Mouse (Mus musculus): Measurements from ENCODE around the gene Cdh16.
"Not testable (repeated sequence)": the region's sequence is repeated elsewhere in the genome, so short reads cannot be mapped to it uniquely, and the experiment has no call there.

The Cdh16 gene

GRCm38 (mm10) chr8:104624161-104624560, at the start of gene Cdh16:
Gene Cdh16 (minus strand): TSS chr8:104624396.
- ATAC-seq (ENCODE audit: insufficient number of reproducible peaks, low FRiP score, low TSS enrichment), result no peak

- ATAC-seq (ENCODE audit: insufficient number of reproducible peaks, low FRiP score, low TSS enrichment), result no peak
Observed at GRCm38 (mm10) chr8:104655614-104656013, 31.4 kb upstream of the Cdh16 start.

- peak; percentile 95 for ATAC-seq (ENCODE audit: insufficient number of reproducible peaks, low FRiP score, low TSS enrichment)
Observed at GRCm38 (mm10) chr8:104654984-104655383, 30.8 kb upstream of the Cdh16 start.

GRCm38 (mm10) chr8:104644187-104644586, 20.0 kb upstream of the Cdh16 start:
- not testable (repeated sequence) for ATAC-seq (ENCODE audit: insufficient number of reproducible peaks, low FRiP score, low TSS enrichment)

- no peak for ATAC-seq (ENCODE audit: insufficient number of reproducible peaks, low FRiP score, low TSS enrichment)
Observed at GRCm38 (mm10) chr8:104642324-104642654, 18.1 kb upstream of the Cdh16 start.

GRCm38 (mm10) chr8:104641426-104642323, 17.5 kb upstream of the Cdh16 start, which contains the start of gene Ciao2b:
Gene Ciao2b (minus strand): TSS chr8:104641965.
- peak; percentile 96 for ATAC-seq (ENCODE audit: insufficient number of reproducible peaks, low FRiP score, low TSS enrichment)

GRCm38 (mm10) chr8:104640831-104641370, 16.7 kb upstream of the Cdh16 start:
- no peak for ATAC-seq (ENCODE audit: insufficient number of reproducible peaks, low FRiP score, low TSS enrichment)

- ATAC-seq (ENCODE audit: insufficient number of reproducible peaks, low FRiP score, low TSS enrichment), result no peak
Observed at GRCm38 (mm10) chr8:104640241-104640640, 16.0 kb upstream of the Cdh16 start.

GRCm38 (mm10) chr8:104638010-104638409, 13.8 kb upstream of the Cdh16 start:
- ATAC-seq (ENCODE audit: insufficient number of reproducible peaks, low FRiP score, low TSS enrichment), result no peak

- ATAC-seq (ENCODE audit: insufficient number of reproducible peaks, low FRiP score, low TSS enrichment), result no peak
Observed at GRCm38 (mm10) chr8:104635004-104635710, 11.0 kb upstream of the Cdh16 start.

- ATAC-seq (ENCODE audit: insufficient number of reproducible peaks, low FRiP score, low TSS enrichment), result no peak
Observed at GRCm38 (mm10) chr8:104633156-104633744, 9.1 kb upstream of the Cdh16 start.

- ATAC-seq (ENCODE audit: insufficient number of reproducible peaks, low FRiP score, low TSS enrichment), result no peak
Observed at GRCm38 (mm10) chr8:104632486-104632885, 8.3 kb upstream of the Cdh16 start.

- ATAC-seq (ENCODE audit: insufficient number of reproducible peaks, low FRiP score, low TSS enrichment), result no peak
Observed at GRCm38 (mm10) chr8:104631975-104632374, 7.8 kb upstream of the Cdh16 start.

- no peak for ATAC-seq (ENCODE audit: insufficient number of reproducible peaks, low FRiP score, low TSS enrichment)
Observed at GRCm38 (mm10) chr8:104630981-104631663, 6.9 kb upstream of the Cdh16 start, which contains the start of gene Rrad. Gene Rrad (minus strand): TSS chr8:104631327.

GRCm38 (mm10) chr8:104630574-104630973, 6.4 kb upstream of the Cdh16 start:
- no peak for ATAC-seq (ENCODE audit: insufficient number of reproducible peaks, low FRiP score, low TSS enrichment)

GRCm38 (mm10) chr8:104630111-104630479, 5.9 kb upstream of the Cdh16 start:
- no peak for ATAC-seq (ENCODE audit: insufficient number of reproducible peaks, low FRiP score, low TSS enrichment)

- ATAC-seq (ENCODE audit: insufficient number of reproducible peaks, low FRiP score, low TSS enrichment), result no peak
Observed at GRCm38 (mm10) chr8:104629306-104630110, 5.3 kb upstream of the Cdh16 start.

- no peak for ATAC-seq (ENCODE audit: insufficient number of reproducible peaks, low FRiP score, low TSS enrichment)
Observed at GRCm38 (mm10) chr8:104628402-104628801, 4.2 kb upstream of the Cdh16 start.

GRCm38 (mm10) chr8:104627065-104627740, 3.0 kb upstream of the Cdh16 start:
- no peak for ATAC-seq (ENCODE audit: insufficient number of reproducible peaks, low FRiP score, low TSS enrichment)

Measured in cerebellum, adult (tissue).